In the genomic region with DNA sequence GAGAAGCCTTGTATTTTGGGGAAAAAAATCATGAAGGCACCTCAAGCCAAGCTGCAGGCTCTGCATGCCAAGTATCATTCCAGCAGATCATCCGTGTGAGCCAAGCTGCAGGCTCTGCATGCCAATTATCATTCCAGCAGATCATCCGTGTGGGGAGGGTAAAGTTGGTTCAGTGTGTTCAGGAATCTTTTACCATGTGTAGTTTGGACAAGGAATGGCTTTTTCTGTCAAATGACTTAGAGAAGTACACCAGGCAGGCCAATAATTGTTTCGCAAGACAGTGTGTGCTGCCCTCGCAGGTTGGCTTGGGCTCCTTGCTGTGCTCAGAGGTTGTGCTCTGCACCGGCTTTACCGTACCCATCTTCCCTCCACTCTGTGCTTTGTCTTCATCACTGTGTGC, we compare ENCODE assay signal across 25 mouse cellular contexts. TPM values are rescaled to one million over a fixed set of nuclear protein-coding genes. Genes with fewer than 3 reads are reported as not detected.
DNase-seq lines count a peak whose midpoint lies in the region; ATAC-seq lines count a peak whose summit lies in the region.
"Had no signal": no experiment of that assay in that cellular context is flagged by ENCODE, and none has a peak within 500 bp of the region (broad histone marks: within the 10 kb centered on the region; RNA-seq: fewer than 3 reads in every experiment).

No protein-coding gene starts in this region.

- 90% methylated on average over 6 of the region's 6 CpGs for WGBS in kidney, embryonic 15.5 days

- no peaks in the 10 kb centered on the region for H3K9me3 ChIP-seq in kidney, embryonic 15.5 days (replicated peaks)
- H3K9me3 ChIP-seq: embryonic facial prominence, embryonic 15.5 days; hindbrain, embryonic 12.5 days; liver, embryonic 15.5 days; neural tube, embryonic 15.5 days had no signal

- H3K27ac ChIP-seq in kidney, embryonic 15.5 days: no peak overlapping the region
- H3K27ac ChIP-seq: embryonic facial prominence, embryonic 15.5 days; heart, adult 2 months; hindbrain, embryonic 12.5 days; liver, embryonic 15.5 days; macrophage; neural tube, embryonic 15.5 days had no signal

- no peak overlapping the region for H3K4me3 ChIP-seq in kidney, embryonic 15.5 days (replicated peaks)
- H3K4me3 ChIP-seq: embryonic facial prominence, embryonic 15.5 days; heart, adult 2 months; hindbrain, embryonic 12.5 days; liver, embryonic 15.5 days; neural tube, embryonic 15.5 days had no signal

- H3K27me3 ChIP-seq in kidney, embryonic 15.5 days: no peaks in the 10 kb centered on the region
- H3K27me3 ChIP-seq: embryonic facial prominence, embryonic 15.5 days; hindbrain, embryonic 12.5 days; liver, embryonic 15.5 days; neural tube, embryonic 15.5 days had no signal

- no peak overlapping the region for H3K9ac ChIP-seq in kidney, embryonic 15.5 days
- H3K9ac ChIP-seq: embryonic facial prominence, embryonic 15.5 days; hindbrain, embryonic 12.5 days; liver, embryonic 15.5 days; neural tube, embryonic 15.5 days had no signal

- no peak for ATAC-seq in kidney, embryonic 15.5 days (replicated peaks; ENCODE audit: low FRiP score)
- ATAC-seq: activated CD4-positive, CD25-positive, alpha-beta regulatory T cell, adult 4 months; CD4-positive, CD25-positive, alpha-beta regulatory T cell, adult 4 months; forebrain, embryonic 16.5 days; intestine, postnatal 0 days had no signal

- H3K36me3 ChIP-seq in kidney, embryonic 15.5 days: peaks cover 95% of the 10 kb centered on the region

- H3K4me1 ChIP-seq in kidney, embryonic 15.5 days: no peaks in the 10 kb centered on the region
- H3K4me1 ChIP-seq: embryonic facial prominence, embryonic 15.5 days; hindbrain, embryonic 12.5 days; liver, embryonic 15.5 days; neural tube, embryonic 15.5 days had no signal

- DNase-seq in kidney, adult 8-10 months: peak; percentile 62 to 71
- peak; percentile 90 for DNase-seq in Muller cell, postnatal 12 days (ENCODE audit: inconsistent ontology term)
- DNase-seq in adipocyte (ENCODE audit: low spot score): peak; percentile 50
- DNase-seq in kidney, postnatal 25 days: peak; percentile 52 to 65
- DNase-seq in heart, adult 8-10 months (ENCODE audit: low spot score): no peak
- no peak for DNase-seq in spleen, postnatal 4 days (ENCODE audit: low spot score in 2 of 2)
- DNase-seq: adrenal gland, postnatal 10 days; cerebellum, adult 8-10 months; gastrocnemius, postnatal 14 days; heart, adult 2 months; right cerebral cortex, adult 18-20 months; thymus, adult 18-20 months; thymus, postnatal 4 days had no signal

- no peak overlapping the region for H3K4me2 ChIP-seq in kidney, embryonic 15.5 days
- H3K4me2 ChIP-seq: embryonic facial prominence, embryonic 15.5 days; hindbrain, embryonic 12.5 days; liver, embryonic 15.5 days; neural tube, embryonic 15.5 days had no signal

RNA-seq across cellular contexts. Expression of a gene that starts 28.3 kb away (rescaled TPM):
- polyA plus RNA-seq in kidney, embryonic 15.5 days (2015; fragmentation: Nextera tagmentation; extraction: Ambion mirVana): 28.2 and 28.7 TPM in 2 replicates
- total RNA-seq in heart, adult 8-10 months (2022): 1 to 10 TPM; 7.1 to 8.4 (median 7.6) TPM

RNA-seq across cellular contexts. Expression of a gene that starts 47.4 kb away (rescaled TPM):
- 2.6 and 2.7 TPM in 2 replicates for polyA plus RNA-seq in kidney, embryonic 15.5 days (2015; fragmentation: Nextera tagmentation; extraction: Ambion mirVana)
- total RNA-seq in heart, adult 8-10 months (2022): under 1 TPM in 1 of 4 experiments, not detected in 3; 0.29 TPM
- total RNA-seq: common myeloid progenitor, adult 5-6 weeks; gastrocnemius, postnatal 14 days; heart, adult 2 months; heart, postnatal 25 days had no signal
- polyA plus RNA-seq: CD4-positive, CD25-positive, alpha-beta regulatory T cell, adult 4 months; intestine, postnatal 0 days; liver, embryonic 15.5 days; macrophage had no signal

Comparison
In these comparisons a context has a peak if more than half of its experiments do, and no peak if none do; other contexts are left out.
1. DNase-seq: peak in kidney, adult 8-10 months (2 of 2), Muller cell, postnatal 12 days (single experiment), adipocyte (single experiment) and kidney, postnatal 25 days (2 of 2); none in heart, adult 8-10 months (single experiment) and spleen, postnatal 4 days (0 of 2).